Mouse (Mus musculus): ENCODE results near the gene Ss18l1.

GRCm38 (mm10) chr2:180080680-180081079 is 38.4 kb downstream of the Ss18l1 start:
- TF ChIP-seq CTCF (IDR thresholded peaks at IDR 0.05; ENCODE audit: borderline replicate concordance, insufficient read depth, low read depth, low read length) (no peak), POLR2A (IDR thresholded peaks at IDR 0.05; ENCODE audit: borderline replicate concordance, insufficient read depth, low read length) (no peak)
